14 mouse cellular contexts compared by ENCODE assay signal in the genomic region with DNA sequence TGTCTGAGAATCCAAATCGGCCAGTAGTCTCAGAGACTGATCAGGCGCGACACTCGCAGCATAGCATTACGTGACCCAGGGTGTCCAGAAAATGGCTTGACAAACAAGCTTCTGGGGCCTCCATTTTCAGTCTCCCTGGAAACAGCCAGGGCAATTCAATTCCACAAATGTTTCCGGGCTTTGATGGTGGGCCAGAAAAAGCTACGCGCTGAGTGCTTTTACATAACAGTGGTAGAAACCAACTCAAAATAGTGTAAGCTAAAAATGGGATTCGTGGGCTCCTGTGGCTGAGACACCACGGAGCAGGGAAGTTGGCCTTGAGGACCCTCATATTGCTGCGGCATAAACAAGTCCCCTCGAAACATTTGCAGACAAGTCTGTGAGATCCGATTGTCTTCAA.
DNase-seq lines count a peak whose midpoint lies in the region; ATAC-seq and TF ChIP-seq lines count a peak whose summit lies in the region.
"Had no signal": no experiment of that assay in that cellular context is flagged by ENCODE, and none has a peak within 500 bp of the region (broad histone marks: within the 10 kb centered on the region; RNA-seq: fewer than 3 reads in every experiment).

No protein-coding gene starts in this region.

- no peak overlapping the region for H3K4me3 ChIP-seq in left cerebral cortex, adult 2 months
- H3K4me3 ChIP-seq in layer of hippocampus, adult 2 months, result no peak overlapping the region
- H3K4me3 ChIP-seq in kidney, embryonic 15.5 days (replicated peaks), result no peak overlapping the region
- H3K4me3 ChIP-seq: erythroblast, embryonic 14.5 days; lung, embryonic 15.5 days; neural tube, embryonic 13.5 days had no signal

- intact Hi-C loops in left cerebral cortex, adult 2 months (cut with DNase I), result no loop called here
- intact Hi-C loops in left cerebral cortex, postnatal 36 days (cut with DNase I), result no loop called here

- H3K4me2 ChIP-seq in kidney, embryonic 15.5 days, result no peak overlapping the region
- H3K4me2 ChIP-seq: lung, embryonic 15.5 days; neural tube, embryonic 13.5 days had no signal

- WGBS in kidney, embryonic 15.5 days, result 67% methylated on average over 13 of the region's 13 CpGs

- H3K9me3 ChIP-seq in kidney, embryonic 15.5 days (replicated peaks), result no peaks in the 10 kb centered on the region
- H3K9me3 ChIP-seq: lung, embryonic 15.5 days; neural tube, embryonic 13.5 days had no signal

- no peak for ATAC-seq in kidney, embryonic 15.5 days (replicated peaks; ENCODE audit: low FRiP score)
- ATAC-seq in cerebellum, adult (ENCODE audit: insufficient number of reproducible peaks, low FRiP score, low TSS enrichment), result no peak
- ATAC-seq: inflammation-experienced regulatory T-cells, adult 6 months had no signal

- TF ChIP-seq CTCF in left cerebral cortex, adult 2 months (IDR thresholded peaks at IDR 0.05), result no peak
- TF ChIP-seq CTCF in layer of hippocampus, adult 2 months (conservative IDR thresholded peaks at IDR 0.05), result no peak

- no peak overlapping the region for H3K9ac ChIP-seq in kidney, embryonic 15.5 days
- H3K9ac ChIP-seq: lung, embryonic 15.5 days; neural tube, embryonic 13.5 days had no signal

- peaks cover 14% of the 10 kb centered on the region for H3K27me3 ChIP-seq in kidney, embryonic 15.5 days
- H3K27me3 ChIP-seq: lung, embryonic 15.5 days; neural tube, embryonic 13.5 days had no signal

- DNase-seq in left cerebral cortex, adult 2 months (ENCODE audit: extremely low spot score in 1 of 2, low spot score in 2 of 2), result peak; percentile 33 to 37
- DNase-seq in left cerebral cortex, adult 11 months (ENCODE audit: low spot score), result no peak
- DNase-seq in layer of hippocampus, adult 2 months (ENCODE audit: low spot score in 2 of 2), result peak; percentile 41 to 54
- DNase-seq in left cerebral cortex, postnatal 36 days (ENCODE audit: low spot score in 2 of 2), result peak; percentile 55 to 64
- peak; percentile 58 for DNase-seq in telencephalon, adult 2 months (ENCODE audit: low read depth, low spot score)
- no peak for DNase-seq in cerebellum, adult 18-20 months
- DNase-seq: heart, postnatal 36 days; kidney, postnatal 25 days had no signal

- no peaks in the 10 kb centered on the region for H3K36me3 ChIP-seq in kidney, embryonic 15.5 days
- H3K36me3 ChIP-seq: lung, embryonic 15.5 days; neural tube, embryonic 13.5 days had no signal

- peaks cover 20% of the 10 kb centered on the region for H3K4me1 ChIP-seq in kidney, embryonic 15.5 days
- H3K4me1 ChIP-seq: lung, embryonic 15.5 days had no signal

- peak overlapping the region; percentile 51 for H3K27ac ChIP-seq in left cerebral cortex, adult 2 months
- peak overlapping the region; percentile 78 for H3K27ac ChIP-seq in layer of hippocampus, adult 2 months
- no peak overlapping the region for H3K27ac ChIP-seq in kidney, embryonic 15.5 days
- H3K27ac ChIP-seq: lung, embryonic 15.5 days had no signal

Comparison
In these comparisons a context has a peak if more than half of its experiments do, and no peak if none do; other contexts are left out.
1. DNase-seq: peak in left cerebral cortex, adult 2 months (2 of 2), layer of hippocampus, adult 2 months (2 of 2), left cerebral cortex, postnatal 36 days (2 of 2) and telencephalon, adult 2 months (single experiment); none in left cerebral cortex, adult 11 months (single experiment) and cerebellum, adult 18-20 months (0 of 2).